Mouse (Mus musculus) olfactory bulb, adult 2 months (tissue): ENCODE data around the gene G3bp1.

ENCODE experiments used
- CTCF ChIP-seq: fragments of 200-500 bp; IDR thresholded peaks from 2 replicates; pipeline ENCODE4 v1.5.1; 2012; ENCODE audit warnings: low read depth, mild to moderate bottlenecking, low read length, moderate library complexity; ENCODE audit not compliant: insufficient read depth
- POLR2A ChIP-seq: fragments of 200-500 bp; IDR thresholded peaks from 2 replicates; pipeline ENCODE4 v1.6.1; 2012; ENCODE audit warnings: mild to moderate bottlenecking, low read depth, low read length, moderate library complexity; ENCODE audit not compliant: insufficient read depth

DNA sequence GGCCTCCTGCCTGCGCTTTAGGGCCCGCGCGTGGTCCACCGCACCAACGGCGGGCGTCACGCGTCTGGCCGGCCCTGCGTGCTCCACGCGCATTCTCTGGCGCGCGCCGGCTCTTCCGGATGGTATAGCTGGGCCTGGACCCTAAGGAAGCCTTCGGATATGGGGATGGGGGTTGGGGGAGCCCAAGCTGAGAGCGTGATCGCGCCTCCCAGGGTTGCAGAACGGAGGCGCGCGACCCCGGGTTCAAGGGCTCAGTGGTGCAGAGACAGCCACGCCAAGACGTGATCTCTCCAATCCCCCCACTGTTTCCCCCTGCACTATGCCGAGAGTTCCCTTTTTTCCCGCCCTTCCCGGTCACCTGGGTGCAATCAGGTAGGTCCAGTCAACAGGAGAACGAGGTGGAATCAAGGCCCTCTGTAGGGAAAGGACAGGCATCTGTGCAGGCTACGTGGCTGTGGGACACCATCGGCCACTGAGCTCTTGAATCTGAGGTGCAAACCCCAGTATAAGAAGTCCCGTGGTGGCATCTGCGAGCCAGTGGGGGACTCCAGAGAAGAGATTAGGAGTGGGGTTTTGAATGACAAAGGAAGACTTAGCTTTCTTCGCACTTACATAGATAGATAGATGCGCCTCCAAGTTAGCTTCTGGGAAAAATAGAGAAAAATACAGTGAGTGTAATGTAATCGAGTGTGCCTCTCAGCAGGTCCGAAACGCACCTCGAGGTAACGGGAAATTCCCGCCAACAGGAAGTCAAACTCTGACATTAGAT lies 622 bp downstream of the G3bp1 start:
- TF ChIP-seq POLR2A (no peak), CTCF (no peak; the same call in 1 of the 2 replicates)
